Mouse (Mus musculus) retina, postnatal 7 days (tissue): Measurements from ENCODE around the gene Scyl1.
A peak's percentile ranks its signal among the peaks of the same experiment; 100 is the strongest.

Experiments
- DNase-seq: peaks from one replicate; pipeline ENCODE4 v3.0.0-alpha.2; 2012; ENCODE audit warnings: low read depth, low spot score

Scyl1 gene

GRCm38 (mm10) chr19:5787920-5788319 lies 16.7 kb upstream of the Scyl1 start:
- DNase-seq, result no peak

- peak; percentile 74 for DNase-seq
Measured at GRCm38 (mm10) chr19:5787128-5787635, 16.0 kb upstream of the Scyl1 start.

- peak; percentile 70 for DNase-seq
Measured at GRCm38 (mm10) chr19:5786441-5787114, 15.4 kb upstream of the Scyl1 start.

GRCm38 (mm10) chr19:5784958-5785577 lies 13.8 kb upstream of the Scyl1 start:
- no peak for DNase-seq

GRCm38 (mm10) chr19:5782121-5782520 lies 10.9 kb upstream of the Scyl1 start:
- DNase-seq, result no peak

- no peak for DNase-seq
Measured at GRCm38 (mm10) chr19:5781532-5781931, 10.3 kb upstream of the Scyl1 start.

GRCm38 (mm10) chr19:5780203-5780602 lies 9.0 kb upstream of the Scyl1 start:
- no peak for DNase-seq

- DNase-seq, result no peak
Measured at GRCm38 (mm10) chr19:5778312-5778711, 7.1 kb upstream of the Scyl1 start.

GRCm38 (mm10) chr19:5777387-5778032 lies 6.3 kb upstream of the Scyl1 start:
- no peak for DNase-seq

GRCm38 (mm10) chr19:5770311-5770710 lies 908 bp downstream of the Scyl1 start:
- DNase-seq, result no peak

- DNase-seq, result no peak
Measured at GRCm38 (mm10) chr19:5767271-5767670, 3.9 kb downstream of the Scyl1 start.

- no peak for DNase-seq
Measured at GRCm38 (mm10) chr19:5763163-5763562, 8.1 kb downstream of the Scyl1 start.

- no peak for DNase-seq
Measured at GRCm38 (mm10) chr19:5758878-5759403, 12.3 kb downstream of the Scyl1 start.

GRCm38 (mm10) chr19:5756991-5757636 lies 14.1 kb downstream of the Scyl1 start:
- DNase-seq, result no peak

- no peak for DNase-seq
Measured at GRCm38 (mm10) chr19:5756321-5756985, 14.8 kb downstream of the Scyl1 start.

- no peak for DNase-seq
Measured at GRCm38 (mm10) chr19:5751742-5752141, 19.5 kb downstream of the Scyl1 start.

GRCm38 (mm10) chr19:5750951-5751350 lies 20.3 kb downstream of the Scyl1 start:
- DNase-seq, result no peak

GRCm38 (mm10) chr19:5749476-5749875 lies 21.7 kb downstream of the Scyl1 start:
- no peak for DNase-seq

- no peak for DNase-seq
Measured at GRCm38 (mm10) chr19:5746907-5747363, 24.3 kb downstream of the Scyl1 start.

- DNase-seq, result no peak
Measured at GRCm38 (mm10) chr19:5745756-5746710, 25.2 kb downstream of the Scyl1 start.
